Mouse (Mus musculus): ENCODE data around the gene Daglb.
"Not testable (repeated sequence)": the region's sequence is repeated elsewhere in the genome, so short reads cannot be mapped to it uniquely, and the experiment has no call there.

The Daglb gene

GRCm38 (mm10) chr5:143487998-143488397, 23.6 kb downstream of the Daglb start:
- DNase-seq, result no peak

DNA sequence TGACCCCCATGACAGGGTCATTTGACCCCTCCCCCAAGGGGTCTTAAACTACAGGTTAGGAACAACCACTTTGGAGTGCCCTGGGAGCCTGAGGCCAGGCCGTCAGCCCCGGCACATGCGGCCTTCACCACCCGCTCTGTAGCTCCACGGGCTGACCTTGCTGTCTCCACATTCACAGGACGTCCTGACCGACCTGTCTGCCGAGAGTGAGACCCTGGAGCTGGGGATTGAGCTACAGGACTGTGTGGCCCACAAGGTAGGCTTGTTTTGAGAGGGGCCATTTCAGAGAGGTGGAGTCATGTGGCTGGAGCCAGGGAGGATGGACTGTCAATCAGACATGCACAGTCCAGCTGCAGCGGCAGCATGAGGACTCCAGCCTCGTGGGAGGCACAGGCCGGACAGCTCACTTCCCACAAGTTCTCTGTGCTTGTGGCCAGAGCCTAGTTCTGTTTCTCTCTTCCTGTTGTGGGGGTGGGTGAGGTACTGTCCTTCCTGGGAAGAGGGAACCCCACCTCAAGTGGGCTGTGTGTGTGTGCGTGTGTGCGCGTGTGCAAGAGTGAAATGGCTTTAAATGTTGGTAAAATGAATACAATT, 25.5 kb downstream of the Daglb start:
- peak; percentile 77 for DNase-seq

GRCm38 (mm10) chr5:143491736-143492135, 27.4 kb downstream of the Daglb start:
- DNase-seq, result no peak

- DNase-seq, result no peak
Observed at GRCm38 (mm10) chr5:143493163-143493562, 28.8 kb downstream of the Daglb start.

DNA sequence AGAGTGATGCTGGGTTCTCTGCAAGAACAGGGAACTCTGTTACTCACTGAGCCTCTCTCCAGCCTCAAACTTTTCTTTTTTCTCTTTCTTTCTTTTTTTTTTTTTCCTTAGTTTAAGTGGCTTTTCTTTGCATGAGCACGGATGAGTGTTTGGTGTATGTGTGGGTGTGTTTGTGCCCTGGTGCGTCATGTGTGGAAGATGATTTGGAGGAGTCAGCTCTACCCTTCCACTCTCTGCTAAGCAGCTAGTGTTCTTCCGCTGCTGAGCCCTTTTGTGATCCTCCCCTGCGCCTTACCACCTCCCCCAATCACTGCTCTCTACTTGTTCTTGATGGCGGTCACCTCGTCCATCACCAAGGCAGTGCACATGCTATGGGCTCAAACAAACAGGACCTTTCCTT, 31.3 kb downstream of the Daglb start:
- no peak for DNase-seq

GRCm38 (mm10) chr5:143497451-143497850, 33.1 kb downstream of the Daglb start:
- no peak for DNase-seq

DNA sequence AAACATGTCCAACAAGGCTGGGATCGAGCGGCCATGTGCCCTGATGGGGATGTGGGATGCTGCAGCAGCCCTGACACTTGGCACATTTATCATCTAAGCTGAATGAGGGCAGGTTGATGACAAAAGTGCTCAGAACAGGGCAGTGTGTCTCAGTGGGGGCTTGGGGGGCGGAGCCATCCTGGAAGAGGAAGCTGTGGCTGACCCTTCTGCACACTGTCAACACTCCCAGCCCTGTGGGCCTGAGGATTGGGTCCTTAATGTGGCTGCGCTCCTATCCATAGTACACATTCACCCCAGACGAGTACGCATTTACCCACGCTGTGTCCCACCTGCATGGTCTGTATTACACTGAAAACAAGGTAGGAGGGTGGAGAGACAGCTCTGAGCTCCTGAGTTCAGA, 34.8 kb downstream of the Daglb start:
- no peak for DNase-seq

- no peak for DNase-seq
Observed at GRCm38 (mm10) chr5:143499686-143500085, 35.3 kb downstream of the Daglb start.

- DNase-seq, result not testable (repeated sequence)
Observed at GRCm38 (mm10) chr5:143500711-143501110, 36.3 kb downstream of the Daglb start.

DNA sequence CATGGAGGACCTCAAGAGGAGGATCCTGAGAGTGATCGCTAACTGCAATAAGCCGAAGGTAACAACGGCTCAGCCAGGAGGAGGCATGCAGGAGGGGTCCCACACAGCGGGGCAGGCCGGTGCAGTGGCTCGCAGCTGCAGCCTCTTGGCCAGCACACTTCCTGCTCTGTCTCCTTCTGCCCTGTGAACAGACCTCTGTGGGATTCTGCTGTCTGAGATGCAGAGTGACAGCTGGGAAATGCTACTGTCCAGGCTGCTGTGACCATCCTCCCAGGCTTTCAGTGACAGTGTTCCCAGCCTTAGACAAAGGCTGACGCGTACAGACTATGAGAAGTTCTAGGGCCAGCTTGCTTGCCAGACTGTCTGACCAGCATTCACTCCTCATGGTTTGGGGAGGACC, 36.8 kb downstream of the Daglb start:
- DNase-seq, result no peak

DNA sequence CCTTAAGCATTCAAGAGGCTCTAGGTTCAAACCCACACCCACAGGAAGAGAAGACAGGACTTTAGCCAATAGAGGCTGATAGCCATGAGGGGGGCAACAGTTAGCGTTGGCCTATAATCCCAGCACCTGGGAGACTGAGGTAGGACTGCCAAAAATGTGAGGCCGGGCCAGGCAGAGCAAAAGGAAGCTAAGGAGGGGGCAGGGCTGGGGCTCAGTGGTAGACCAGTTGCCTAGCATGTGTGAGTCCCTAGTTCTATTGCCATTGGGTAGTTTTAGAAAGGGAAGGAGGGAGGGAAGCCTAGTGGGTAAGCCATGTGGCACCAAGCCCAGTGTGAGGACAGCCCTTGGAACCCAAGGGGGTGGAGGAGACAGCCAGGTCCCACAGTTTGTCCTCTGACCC, 37.3 kb downstream of the Daglb start:
- no peak for DNase-seq

GRCm38 (mm10) chr5:143502899-143503557, 38.6 kb downstream of the Daglb start:
- DNase-seq, result no peak

GRCm38 (mm10) chr5:143503740-143504139, 39.4 kb downstream of the Daglb start:
- DNase-seq, result no peak

- DNase-seq, result no peak
Observed at GRCm38 (mm10) chr5:143504453-143504852, 40.1 kb downstream of the Daglb start.

DNA sequence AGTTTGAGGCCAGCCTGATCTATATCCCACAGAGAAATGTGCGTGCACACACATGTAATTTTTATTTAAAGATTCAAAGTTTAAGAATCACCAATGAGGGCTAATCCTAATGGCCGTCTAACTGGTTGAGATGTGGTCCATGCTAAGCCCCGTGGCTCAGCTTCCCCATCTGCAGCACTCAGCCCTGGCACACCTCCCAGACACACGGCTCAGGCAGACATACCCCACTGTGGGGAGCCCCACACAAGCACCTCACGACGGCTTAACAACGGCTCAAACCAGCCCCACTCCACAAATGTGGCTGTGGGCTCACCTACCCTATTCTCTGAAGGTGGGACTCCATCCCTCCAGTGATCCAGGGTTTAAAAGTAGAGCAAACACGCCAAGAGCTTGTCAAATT, 40.7 kb downstream of the Daglb start:
- no peak for DNase-seq

DNA sequence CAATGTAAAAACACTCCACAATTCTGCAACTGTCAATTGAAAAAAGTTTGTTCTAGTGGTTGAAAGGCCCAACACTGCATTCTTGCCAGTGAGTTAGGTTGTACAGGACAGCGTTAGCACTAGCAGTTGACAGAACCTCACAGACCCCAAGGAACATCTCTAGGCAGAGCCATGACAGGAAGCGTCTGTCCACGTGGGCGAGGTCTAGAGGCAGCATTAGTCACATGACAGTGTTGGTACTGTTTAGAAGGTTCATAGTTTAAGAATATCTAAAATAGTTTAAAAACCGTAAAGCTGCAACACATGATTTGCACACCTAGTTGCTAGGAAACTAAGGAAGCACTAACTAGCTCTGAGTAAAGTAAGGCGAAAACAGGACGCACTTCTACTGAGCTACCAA, 41.2 kb downstream of the Daglb start:
- DNase-seq, result no peak

DNA sequence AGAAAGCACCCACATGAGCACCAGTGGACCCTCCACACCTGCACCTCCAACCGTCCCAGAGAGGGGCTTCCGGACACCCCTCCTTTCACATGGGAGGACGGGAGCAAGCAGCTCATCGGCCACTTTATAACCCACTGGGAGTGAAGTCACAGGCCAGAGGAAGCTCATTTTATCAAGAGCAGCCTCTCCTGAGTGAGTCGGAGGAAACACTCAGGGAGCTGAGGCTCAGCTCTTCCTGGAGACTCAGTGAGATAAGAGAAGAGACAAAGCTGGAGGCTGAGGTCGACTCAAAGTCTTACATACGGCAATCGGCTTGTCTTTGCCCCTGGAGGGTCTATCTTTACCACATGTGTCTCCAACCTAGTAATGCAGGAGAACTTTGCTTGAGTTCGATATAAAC, 44.9 kb downstream of the Daglb start:
- no peak for DNase-seq

GRCm38 (mm10) chr5:143509737-143510136, 45.4 kb downstream of the Daglb start:
- DNase-seq, result no peak

DNA sequence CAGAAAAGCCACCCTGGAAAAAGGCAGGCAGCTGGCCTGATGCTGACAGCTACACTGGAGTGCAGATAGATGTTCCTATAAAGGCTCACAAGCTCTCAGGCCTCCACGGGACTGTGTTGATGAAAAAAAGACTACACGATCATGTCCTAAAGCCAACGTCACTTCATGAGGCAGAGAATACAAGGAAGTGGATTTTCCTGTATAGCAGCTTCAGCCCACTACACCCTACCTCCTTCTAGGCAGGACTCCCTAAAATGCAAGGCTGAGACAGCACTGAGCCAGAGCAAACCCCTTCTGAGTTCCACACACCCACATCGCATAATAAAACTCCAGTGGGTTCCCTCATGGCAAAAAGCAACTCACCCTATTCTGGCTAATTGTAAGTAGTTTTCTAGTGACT, 47.2 kb downstream of the Daglb start:
- DNase-seq, result no peak

GRCm38 (mm10) chr5:143512305-143512704, 47.9 kb downstream of the Daglb start:
- DNase-seq, result no peak

DNA sequence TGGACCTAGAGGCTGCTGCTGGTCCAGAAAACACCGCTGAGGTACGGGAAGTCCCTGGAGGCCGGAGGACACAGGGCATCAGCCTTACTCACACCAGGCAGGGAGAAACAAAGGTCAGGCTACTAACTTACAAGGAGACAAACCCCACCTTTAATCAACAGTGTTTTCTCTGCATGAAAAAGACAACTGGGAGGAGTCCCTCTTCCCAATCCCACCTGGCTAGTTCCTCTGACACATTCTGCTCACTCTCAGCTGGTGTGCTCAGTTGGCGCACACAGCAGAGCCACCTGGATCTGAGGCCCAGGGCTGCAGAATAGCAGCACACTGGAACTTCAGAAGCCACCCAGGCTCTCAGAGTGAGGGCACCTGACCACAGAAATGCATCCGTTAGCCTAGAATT, 50.5 kb downstream of the Daglb start:
- DNase-seq, result no peak

DNA sequence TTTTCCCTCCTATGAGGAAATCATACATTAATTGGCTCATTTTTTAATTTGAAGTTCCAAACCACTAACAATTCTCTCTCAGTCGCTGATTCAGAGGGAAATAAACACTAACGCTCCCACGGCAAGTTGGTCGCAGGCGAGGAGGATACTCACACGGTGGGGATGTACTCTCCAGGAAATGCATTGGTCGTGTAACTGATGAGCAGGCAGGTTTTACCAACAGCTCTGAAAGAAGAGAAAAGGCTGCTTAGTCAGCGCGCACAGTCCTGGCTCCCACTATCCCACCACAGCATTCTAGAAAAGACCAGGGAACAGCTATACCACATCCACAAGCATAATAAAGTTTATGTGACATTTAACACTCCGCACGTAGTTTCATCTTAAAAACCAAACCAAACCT, 52.6 kb downstream of the Daglb start:
- no peak for DNase-seq

- DNase-seq, result no peak
Observed at GRCm38 (mm10) chr5:143517436-143517835, 53.1 kb downstream of the Daglb start.

DNA sequence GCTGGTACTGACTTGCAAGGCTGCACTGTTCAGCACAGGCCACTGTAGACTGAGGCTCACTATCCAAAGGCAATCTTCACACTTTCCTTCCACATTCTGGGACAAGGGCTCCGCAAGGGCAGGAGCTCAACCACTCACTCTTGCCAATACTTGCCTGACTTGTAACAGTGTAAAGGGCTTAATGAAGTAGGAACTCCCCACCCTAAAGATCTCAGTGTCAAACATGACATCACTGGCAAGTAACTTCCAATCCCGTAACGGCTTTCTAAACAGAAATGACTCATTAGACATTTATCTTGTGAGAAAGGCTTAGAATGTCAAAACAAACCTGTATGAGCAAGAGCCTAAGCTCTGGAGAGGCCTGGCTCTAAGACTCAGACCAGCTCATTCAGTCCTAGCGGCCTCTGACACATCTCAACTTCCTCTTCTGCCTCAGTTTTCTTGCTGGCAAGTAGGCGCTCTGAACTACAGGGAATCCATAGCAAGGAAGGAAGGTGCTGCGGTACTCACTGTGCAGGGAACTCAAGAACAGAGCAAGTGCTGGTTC, 53.7 kb downstream of the Daglb start:
- no peak for DNase-seq

GRCm38 (mm10) chr5:143520415-143520814, 56.0 kb downstream of the Daglb start:
- no peak for DNase-seq

All from layer of hippocampus, adult 9-11 months (tissue).